Mouse (Mus musculus): ENCODE data around the gene Ddn. TPM values are rescaled to one million over a fixed set of nuclear protein-coding genes. Genes with fewer than 3 reads are reported as not detected.

Ddn gene
- polyA plus RNA-seq, 1 experiment, result 1.8 TPM

GRCm38 (mm10) chr15:98768259-98768658 lies 41.0 kb downstream of the Ddn start:
- TF ChIP-seq CTCF (IDR thresholded peaks at IDR 0.05; ENCODE audit: borderline replicate concordance, extremely low read depth, insufficient read depth, insufficient read length) (no peak), POLR2A (IDR thresholded peaks at IDR 0.05; ENCODE audit: borderline replicate concordance, extremely low read depth, insufficient read depth, insufficient read length, poor library complexity, severe bottlenecking) (no peak)
- DNase-seq (ENCODE audit: low read depth), result no peak

GRCm38 (mm10) chr15:98765929-98766328 lies 43.4 kb downstream of the Ddn start:
- no peak for DNase-seq (ENCODE audit: low read depth)
- TF ChIP-seq POLR2A (IDR thresholded peaks at IDR 0.05; ENCODE audit: borderline replicate concordance, extremely low read depth, insufficient read depth, insufficient read length, poor library complexity, severe bottlenecking), result no peak
- TF ChIP-seq CTCF (IDR thresholded peaks at IDR 0.05; ENCODE audit: borderline replicate concordance, extremely low read depth, insufficient read depth, insufficient read length), result no peak

GRCm38 (mm10) chr15:98762670-98763529 lies 46.4 kb downstream of the Ddn start, which contains the start of gene Arf3:
Arf3 (minus strand) TSS chr15:98763214.
- peak; percentile 98 for DNase-seq (ENCODE audit: low read depth)

GRCm38 (mm10) chr15:98762201-98762621 lies 47.1 kb downstream of the Ddn start:
- peak; percentile 93 for DNase-seq (ENCODE audit: low read depth)
- TF ChIP-seq POLR2A (IDR thresholded peaks at IDR 0.05; ENCODE audit: borderline replicate concordance, extremely low read depth, insufficient read depth, insufficient read length, poor library complexity, severe bottlenecking) (no peak), CTCF (IDR thresholded peaks at IDR 0.05; ENCODE audit: borderline replicate concordance, extremely low read depth, insufficient read depth, insufficient read length) (no peak)

More at GRCm38 (mm10) chr15:98762670-98763529, 46.4 kb downstream of the Ddn start, which contains the start of gene Arf3:
- TF ChIP-seq CTCF (IDR thresholded peaks at IDR 0.05; ENCODE audit: borderline replicate concordance, extremely low read depth, insufficient read depth, insufficient read length) (no peak), POLR2A (IDR thresholded peaks at IDR 0.05; ENCODE audit: borderline replicate concordance, extremely low read depth, insufficient read depth, insufficient read length, poor library complexity, severe bottlenecking) (peak; percentile 92)

GRCm38 (mm10) chr15:98754125-98754524 lies 55.2 kb downstream of the Ddn start:
- no peak for DNase-seq (ENCODE audit: low read depth)
- TF ChIP-seq CTCF (IDR thresholded peaks at IDR 0.05; ENCODE audit: borderline replicate concordance, extremely low read depth, insufficient read depth, insufficient read length) (no peak), POLR2A (IDR thresholded peaks at IDR 0.05; ENCODE audit: borderline replicate concordance, extremely low read depth, insufficient read depth, insufficient read length, poor library complexity, severe bottlenecking) (no peak)

Other genes starting within 250 kb of the Ddn start
- 25.5 and 29.5 TPM in 2 replicates for gene Ccnt1, start 238.6 kb downstream of the Ddn start, polyA plus RNA-seq (2012; rRNA removed)
- gene 4930415O20Rik, start 238.5 kb downstream of the Ddn start, polyA plus RNA-seq (2012; rRNA removed), result not detected in 2 replicates
- gene Adcy6, start 199.4 kb downstream of the Ddn start, polyA plus RNA-seq (2012; rRNA removed), result 38.3 and 50.2 TPM in 2 replicates
- 287 and 323 TPM in 2 replicates for gene Cacnb3, start 178.7 kb downstream of the Ddn start, polyA plus RNA-seq (2012; rRNA removed)
- gene Ddx23, start 146.6 kb downstream of the Ddn start, polyA plus RNA-seq (2012; rRNA removed), result 38.9 and 55.6 TPM in 2 replicates
- 13.7 and 14.0 TPM in 2 replicates for gene Rnd1, start 132.0 kb downstream of the Ddn start, polyA plus RNA-seq (2012; rRNA removed)
- 1.7 and 3.2 TPM in 2 replicates for gene Ccdc65, start 101.3 kb downstream of the Ddn start, polyA plus RNA-seq (2012; rRNA removed)
- gene Fkbp11, start 81.3 kb downstream of the Ddn start, polyA plus RNA-seq (2012; rRNA removed), result 4.7 and 5.9 TPM in 2 replicates
- 119 and 156 TPM in 2 replicates for gene Arf3, start 46.3 kb downstream of the Ddn start, polyA plus RNA-seq (2012; rRNA removed)
- gene Wnt10b, start 31.3 kb downstream of the Ddn start, polyA plus RNA-seq (2012; rRNA removed), result 0.95 and 2.4 TPM in 2 replicates
- gene Wnt1, start 19.6 kb downstream of the Ddn start, polyA plus RNA-seq (2012; rRNA removed), result 1.2 and 2.9 TPM in 2 replicates
- 71.8 and 85.7 TPM in 2 replicates for gene Prkag1, start 22.0 kb upstream of the Ddn start, polyA plus RNA-seq (2012; rRNA removed)
- 18.4 and 37.5 TPM in 2 replicates for gene Kmt2d, start 61.7 kb upstream of the Ddn start, polyA plus RNA-seq (2012; rRNA removed)
- 24.6 and 40.8 TPM in 2 replicates for gene Rhebl1, start 85.0 kb upstream of the Ddn start, polyA plus RNA-seq (2012; rRNA removed)
- gene Dhh, start 89.0 kb upstream of the Ddn start, polyA plus RNA-seq (2012; rRNA removed), result 0.37 and 0.88 TPM in 2 replicates
- gene Lmbr1l, start 108.7 kb upstream of the Ddn start, polyA plus RNA-seq (2012; rRNA removed), result 106 and 176 TPM in 2 replicates
- gene Tuba1b, start 125.1 kb upstream of the Ddn start, polyA plus RNA-seq (2012; rRNA removed), result 2,160 and 2,864 TPM in 2 replicates
- gene Gm49450, start 144.1 kb upstream of the Ddn start, polyA plus RNA-seq (2012; rRNA removed), result 136 and 183 TPM in 2 replicates
- 11,216 and 14,471 TPM in 2 replicates for gene Tuba1a, start 144.2 kb upstream of the Ddn start, polyA plus RNA-seq (2012; rRNA removed)
- 62.6 and 100 TPM in 2 replicates for gene Tuba1c, start 220.4 kb upstream of the Ddn start, polyA plus RNA-seq (2012; rRNA removed)
- gene Prph, start 245.7 kb upstream of the Ddn start, polyA plus RNA-seq (2012; rRNA removed), result 14.0 and 47.0 TPM in 2 replicates

Measured in brain, embryonic 14.5 days (tissue).